Mouse (Mus musculus) B cell, adult 62 days (primary cell): ENCODE measurements around the gene Cyb5d1. TPM values are rescaled to one million over a fixed set of nuclear protein-coding genes. Genes with fewer than 3 reads are reported as not detected.

Experiments used
- total RNA-seq: library from RNA; stranded (reverse); gene quantifications from 4 replicates; pipeline ENCODE4 v1.2.4, GENCODE M21; 2023

Cyb5d1 gene
- total RNA-seq = 40.5 to 48.7 TPM (median 44.6 TPM) in 4 replicates

DNA sequence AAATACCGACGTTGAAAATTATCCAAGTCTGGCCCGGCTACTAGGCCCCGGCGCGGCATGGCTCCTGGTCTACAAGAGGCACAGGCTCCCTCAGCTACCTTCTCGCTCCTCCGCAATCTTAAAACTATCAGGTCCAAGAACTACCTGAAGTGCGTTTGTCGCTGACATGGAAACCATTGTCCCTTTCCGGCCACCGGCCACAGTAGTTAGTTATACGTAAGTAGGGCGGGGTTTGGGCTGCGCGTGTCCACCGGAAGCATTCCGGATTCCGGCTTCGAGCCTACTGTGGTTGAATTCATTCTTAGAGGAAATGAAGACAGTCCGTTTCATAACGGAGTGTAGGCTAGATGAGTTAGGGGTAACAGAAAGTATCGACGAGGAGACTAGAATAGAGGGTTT is at the start of gene Cyb5d1, which contains the start of gene Naa38:
Cyb5d1 (minus strand) TSS at position 397 of the 399 bp plus-strand sequence.
Naa38 (plus strand) TSS at position 253 of the 399 bp plus-strand sequence.

DNA sequence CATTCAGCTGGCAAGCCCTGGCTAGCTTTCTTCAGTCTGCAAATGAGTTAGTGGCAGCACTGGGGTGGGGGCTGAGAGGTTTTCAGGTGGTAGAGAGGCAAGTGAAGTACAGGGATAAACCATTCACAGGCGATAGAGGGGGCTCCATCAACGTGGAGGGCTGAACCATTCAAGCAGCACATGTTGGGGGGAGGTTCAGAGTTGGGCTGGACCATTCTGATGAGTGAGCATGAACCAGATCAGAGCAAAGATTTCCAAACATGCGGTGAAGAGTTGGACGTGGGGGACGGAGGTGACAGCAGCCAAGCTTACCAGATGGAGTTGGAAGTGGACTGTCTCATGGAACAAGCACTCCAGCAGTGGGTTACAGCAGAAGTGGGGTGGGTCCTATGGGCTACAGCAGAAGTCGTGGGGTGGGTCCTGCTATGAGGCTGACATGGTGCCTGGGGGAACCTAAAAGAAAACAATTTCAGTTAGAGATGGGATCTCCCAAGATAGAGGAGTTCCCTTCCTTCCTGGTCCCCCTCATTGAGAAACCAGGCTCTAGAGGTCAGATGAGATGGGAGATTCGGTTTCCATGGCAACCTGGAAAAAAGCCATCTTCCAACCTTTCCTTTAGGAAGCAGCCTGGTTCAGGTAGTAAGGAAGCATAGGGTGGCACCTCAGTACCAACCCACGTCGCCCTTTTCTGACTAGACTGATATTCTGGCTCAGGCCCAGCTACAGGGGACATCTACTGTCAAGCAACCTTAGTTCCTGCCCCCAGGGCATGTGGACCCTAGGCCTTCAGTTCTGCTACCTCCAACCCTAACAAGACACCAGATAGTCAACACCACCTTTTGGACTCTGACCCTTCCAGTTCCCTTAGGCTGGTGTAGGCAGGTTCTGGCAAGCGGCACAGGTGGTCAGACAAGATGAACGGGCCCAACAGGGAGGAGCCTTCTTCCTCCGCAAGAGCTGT is 18.1 kb upstream of the Cyb5d1 start, which contains the start of gene Kdm6b:
Kdm6b (minus strand) TSS at position 455 of the 961 bp plus-strand sequence.

DNA sequence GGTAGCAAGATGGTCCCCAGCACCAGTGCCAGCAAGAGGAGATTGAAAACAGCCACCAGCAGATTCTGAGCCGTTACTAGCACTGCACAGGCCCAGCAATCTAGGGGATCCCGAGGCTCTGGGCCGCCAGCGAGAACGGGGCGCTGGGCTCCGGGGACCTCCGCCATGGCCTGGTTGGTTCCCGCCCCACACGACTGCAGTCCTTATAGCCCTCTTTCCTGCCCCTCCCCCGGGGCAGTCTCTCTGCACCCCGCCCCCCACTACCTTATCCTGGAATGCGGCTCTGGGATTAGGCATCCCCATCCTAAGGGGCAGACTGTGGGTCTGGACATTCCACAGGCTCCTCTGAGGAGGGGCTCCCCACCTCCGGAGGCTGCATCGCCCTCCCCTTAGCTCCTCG is 2.6 kb upstream of the Cyb5d1 start, which contains the start of gene Tmem88:
Tmem88 (minus strand) TSS at position 176 of the 400 bp plus-strand sequence.

DNA sequence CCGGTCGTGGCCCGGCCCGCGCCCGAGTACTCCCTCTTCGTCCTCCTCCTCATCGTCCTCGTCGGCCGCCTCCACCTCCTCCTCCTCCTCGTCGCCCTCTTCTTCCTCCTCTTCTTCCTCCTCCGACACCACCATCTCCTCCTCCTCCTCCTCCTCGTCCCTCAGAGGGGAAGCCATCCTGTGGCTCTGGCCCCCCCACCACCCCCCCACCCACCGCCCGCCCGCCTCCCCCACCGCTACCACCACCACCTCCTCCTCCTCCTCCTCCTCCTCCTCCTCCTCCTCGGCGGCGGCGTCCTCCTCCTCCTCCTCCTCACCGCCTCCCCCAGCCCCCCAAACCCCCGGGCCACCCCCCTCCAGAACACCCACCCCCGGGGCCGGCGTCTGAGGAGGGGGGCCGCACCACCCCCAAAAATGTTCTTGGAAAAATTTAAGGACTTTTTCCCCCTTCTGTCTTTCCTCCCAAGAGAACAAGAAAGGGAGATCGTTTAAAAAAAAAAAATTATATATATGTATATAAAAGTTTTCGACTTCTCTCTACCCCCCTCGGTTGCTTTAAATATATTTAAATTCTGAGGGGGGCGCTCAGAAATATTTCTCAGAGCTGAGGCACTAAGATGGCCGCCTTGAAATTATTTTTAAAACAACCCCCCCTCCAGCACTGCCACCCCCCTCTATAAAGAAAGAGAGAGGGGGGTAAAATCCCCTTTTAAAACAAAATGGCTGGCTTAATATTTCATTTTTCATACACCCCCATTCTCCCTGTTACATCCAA is 26.0 kb downstream of the Cyb5d1 start, which contains the start of gene Chd3:
Chd3 (minus strand) TSS at position 192 of the 775 bp plus-strand sequence.

Other genes with a start within 250 kb of the Cyb5d1 start
- gene Alox12b, start 238.6 kb downstream of the Cyb5d1 start, total RNA-seq = not detected in 4 replicates
- not detected in 4 replicates for gene Alox8, start 197.8 kb downstream of the Cyb5d1 start, total RNA-seq
- not detected in 4 replicates for gene Gucy2e, start 158.6 kb downstream of the Cyb5d1 start, total RNA-seq
- gene Cntrob, start 71.9 kb downstream of the Cyb5d1 start, total RNA-seq = 26.8 to 32.9 TPM (median 27.4 TPM) in 4 replicates
- 30.7 to 42.7 TPM (median 37.7 TPM) in 4 replicates for gene Trappc1, start 71.7 kb downstream of the Cyb5d1 start, total RNA-seq
- 2.2 to 4.6 TPM (median 3.0 TPM) in 4 replicates for gene Kcnab3, start 69.4 kb downstream of the Cyb5d1 start, total RNA-seq
- 2.4 to 4.6 TPM (median 3.1 TPM) in 4 replicates for gene Rnf227, start 55.2 kb downstream of the Cyb5d1 start, total RNA-seq
- gene Chd3, start 26.2 kb downstream of the Cyb5d1 start, total RNA-seq = 335 to 369 TPM (median 343 TPM) in 4 replicates
- 34.9 to 49.9 TPM (median 39.5 TPM) in 4 replicates for gene Naa38, start 144 bp downstream of the Cyb5d1 start, total RNA-seq
- 11.6 to 18.4 TPM (median 15.3 TPM) in 4 replicates for gene Tmem88, start 2.6 kb upstream of the Cyb5d1 start, total RNA-seq
- gene Kdm6b, start 18.0 kb upstream of the Cyb5d1 start, total RNA-seq = 404 to 430 TPM (median 420 TPM) in 4 replicates
- 0.03 TPM in 1 of 4 replicates, not detected in the others for gene Dnah2, start 153.5 kb upstream of the Cyb5d1 start, total RNA-seq
- 0.18 to 0.66 TPM (median 0.35 TPM) in 4 replicates for gene Efnb3, start 164.6 kb upstream of the Cyb5d1 start, total RNA-seq
- gene Wrap53, start 184.6 kb upstream of the Cyb5d1 start, total RNA-seq = 11.0 to 15.2 TPM (median 13.1 TPM) in 4 replicates
- 122 to 134 TPM (median 130 TPM) in 4 replicates for gene Trp53, start 184.7 kb upstream of the Cyb5d1 start, total RNA-seq
- 0.26 to 0.67 TPM (median 0.31 TPM) in 3 of 4 replicates, not detected in the other for gene Atp1b2, start 210.3 kb upstream of the Cyb5d1 start, total RNA-seq
- not detected in 4 replicates for gene Shbg, start 222.3 kb upstream of the Cyb5d1 start, total RNA-seq
- not detected in 4 replicates for gene Sat2, start 226.4 kb upstream of the Cyb5d1 start, total RNA-seq
- 73.0 to 86.7 TPM (median 81.7 TPM) in 4 replicates for gene Fxr2, start 237.4 kb upstream of the Cyb5d1 start, total RNA-seq